Mouse (Mus musculus): ENCODE data around the gene Edn2.

- no peak for TF ChIP-seq CTCF (IDR thresholded peaks at IDR 0.05; ENCODE audit: control insufficient read depth, insufficient read depth, insufficient replicate concordance, low read depth, low read length)
- TF ChIP-seq POLR2A (IDR thresholded peaks at IDR 0.05; ENCODE audit: control insufficient read depth, low read depth, low read length) = no peak
Measured at GRCm38 (mm10) chr4:120167778-120168177, 6.8 kb downstream of the Edn2 start.

Measured in testis, adult 2 months (tissue).